Mouse (Mus musculus) gonadal fat pad, adult 2 months (tissue): ENCODE measurements around the gene Sgsh. TPM values are rescaled to one million over a fixed set of nuclear protein-coding genes. Genes with fewer than 3 reads are reported as not detected.
"Not testable (repeated sequence)": the region's sequence is repeated elsewhere in the genome, so short reads cannot be mapped to it uniquely, and the experiment has no call there.

Source experiments
- DNase-seq: peaks from one replicate; pipeline ENCODE4 v3.0.0-alpha.2; 2012; ENCODE audit warnings: low read depth
- polyA plus RNA-seq: library from polyadenylated mRNA; depleted of rRNA; stranded (reverse); fragments of >200 nt; gene quantifications from 2 replicates; pipeline ENCODE4 v1.2.3, GENCODE M21; 2012; rRNA removed

The Sgsh gene
- polyA plus RNA-seq = 33.4 and 34.8 TPM in 2 replicates

- no peak for DNase-seq
Observed at GRCm38 (mm10) chr11:119355443-119356385, at the start of gene Sgsh, which contains the start of gene Slc26a11. Gene Sgsh, minus strand, starts transcription at chr11:119355536. Gene Slc26a11, plus strand, starts transcription at chr11:119355557.

DNA sequence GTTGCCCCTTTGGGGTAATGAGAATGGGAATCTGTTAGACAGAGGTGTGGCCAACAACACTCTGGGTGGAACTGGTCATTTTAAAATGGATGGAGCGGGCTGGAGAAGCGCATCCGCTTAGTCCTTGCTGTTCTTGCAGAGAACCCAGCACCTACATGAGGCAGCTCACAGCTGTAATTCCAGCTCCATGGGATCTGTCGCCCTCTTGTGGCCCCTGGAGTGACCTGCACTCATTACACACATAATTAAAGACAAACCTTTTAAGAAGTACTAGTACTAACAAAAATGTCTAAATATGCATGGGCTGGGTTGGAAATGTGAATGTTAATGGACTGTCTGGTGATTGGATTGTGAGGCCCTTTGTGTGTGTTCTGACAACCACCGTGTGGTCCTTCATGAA is 49.3 kb upstream of the Sgsh start:
- no peak for DNase-seq

GRCm38 (mm10) chr11:119402501-119403160 is 47.3 kb upstream of the Sgsh start:
- no peak for DNase-seq

DNA sequence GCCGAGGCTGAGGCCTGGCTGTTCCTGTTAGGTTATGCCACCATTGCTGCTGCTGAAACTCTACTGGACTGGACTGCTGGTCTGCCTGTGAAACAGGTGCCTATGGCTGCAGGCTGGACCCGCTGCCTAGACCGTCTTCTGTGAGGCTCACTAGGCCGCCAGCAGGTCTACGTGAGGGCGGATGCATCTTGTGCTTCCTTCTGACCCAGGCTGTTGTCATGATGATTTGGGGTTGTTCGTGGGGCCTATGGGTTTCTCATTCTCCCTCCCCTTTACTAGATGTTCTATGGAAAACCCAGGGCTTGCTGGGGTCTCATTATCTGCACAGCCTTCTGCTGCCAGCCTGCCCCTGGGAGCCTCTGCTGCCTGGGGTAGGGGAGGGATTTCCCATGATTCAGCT is 41.1 kb upstream of the Sgsh start:
- DNase-seq = no peak

DNA sequence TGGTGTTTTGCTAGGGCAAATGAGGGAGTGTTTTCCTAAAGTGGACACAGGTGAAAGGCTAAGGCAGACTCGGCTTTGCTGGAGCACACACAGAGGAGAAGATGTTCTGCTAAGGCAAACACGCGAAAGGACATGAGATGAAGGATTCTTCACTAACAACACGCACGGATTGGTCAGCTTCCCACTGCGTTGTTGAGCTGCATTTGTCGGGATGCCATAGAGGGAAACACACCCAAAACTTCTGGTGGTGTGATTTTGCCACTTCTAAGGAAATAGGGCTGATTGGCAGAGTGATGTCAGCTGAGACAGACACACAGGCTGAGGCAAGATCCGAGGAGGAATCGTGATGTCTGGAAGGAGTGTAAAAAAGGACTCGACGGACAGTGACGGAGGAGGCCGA is 40.6 kb upstream of the Sgsh start:
- no peak for DNase-seq

- DNase-seq = no peak
Observed at GRCm38 (mm10) chr11:119395394-119395793, 40.1 kb upstream of the Sgsh start.

DNA sequence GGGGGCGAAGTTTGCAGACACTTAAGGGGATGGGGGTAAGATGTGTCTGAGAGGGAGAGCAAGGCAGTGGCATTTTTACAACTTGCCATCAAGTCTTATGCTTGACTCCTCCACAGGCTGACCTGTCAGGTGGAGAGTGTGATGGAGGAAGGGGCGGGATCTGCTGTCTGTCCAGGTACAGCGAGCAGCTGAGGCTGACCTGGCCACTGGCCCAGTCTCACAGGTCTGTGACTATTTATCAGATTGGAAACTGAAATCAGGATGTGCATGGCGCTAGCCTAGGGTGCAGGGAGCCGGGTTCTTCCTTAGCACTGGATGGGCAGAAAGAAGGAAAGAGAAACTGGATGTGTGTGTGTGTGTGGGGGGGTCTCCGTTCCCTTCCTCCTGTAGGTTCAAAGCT is 38.9 kb upstream of the Sgsh start:
- DNase-seq = no peak

GRCm38 (mm10) chr11:119393483-119393804 is 38.1 kb upstream of the Sgsh start:
- DNase-seq = no peak

DNA sequence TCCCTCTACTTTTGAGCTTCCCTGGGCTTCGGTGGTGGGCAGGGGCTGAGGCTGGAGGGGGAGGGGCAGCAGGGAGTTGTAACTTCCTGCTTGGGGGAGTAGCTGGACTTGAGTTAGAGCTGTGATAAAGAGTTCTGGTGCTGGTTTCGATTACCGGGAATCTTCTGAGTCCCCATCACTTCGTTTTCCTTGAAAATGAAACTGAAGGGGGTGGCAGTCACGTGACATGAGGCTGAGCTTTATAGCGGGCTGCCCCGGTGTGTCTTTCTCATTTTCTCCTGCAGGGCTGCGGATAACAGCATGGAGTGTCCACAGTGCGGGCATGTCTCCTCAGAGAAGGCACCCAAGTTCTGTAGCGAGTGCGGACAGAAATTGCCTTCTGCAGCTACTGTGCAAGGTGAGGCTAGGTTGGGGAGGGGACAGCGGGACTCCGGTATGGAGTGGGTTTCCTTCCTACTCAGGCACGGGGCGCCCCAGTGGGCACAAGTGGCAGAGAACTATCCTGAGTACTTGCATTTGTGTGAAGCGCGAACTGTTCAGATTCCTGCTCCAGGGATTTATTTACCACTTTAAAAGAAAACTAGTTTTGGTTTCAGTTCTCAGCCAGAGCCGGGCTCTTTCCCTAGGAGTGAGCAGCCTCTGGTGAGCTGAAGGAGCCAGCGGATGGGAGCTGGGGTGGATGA is 37.6 kb upstream of the Sgsh start, which contains the start of gene Rnf213:
Gene Rnf213, plus strand, starts transcription at position 301 of the 683 bp plus-strand sequence.
- no peak for DNase-seq

GRCm38 (mm10) chr11:119392001-119392614 is 36.8 kb upstream of the Sgsh start:
- no peak for DNase-seq

DNA sequence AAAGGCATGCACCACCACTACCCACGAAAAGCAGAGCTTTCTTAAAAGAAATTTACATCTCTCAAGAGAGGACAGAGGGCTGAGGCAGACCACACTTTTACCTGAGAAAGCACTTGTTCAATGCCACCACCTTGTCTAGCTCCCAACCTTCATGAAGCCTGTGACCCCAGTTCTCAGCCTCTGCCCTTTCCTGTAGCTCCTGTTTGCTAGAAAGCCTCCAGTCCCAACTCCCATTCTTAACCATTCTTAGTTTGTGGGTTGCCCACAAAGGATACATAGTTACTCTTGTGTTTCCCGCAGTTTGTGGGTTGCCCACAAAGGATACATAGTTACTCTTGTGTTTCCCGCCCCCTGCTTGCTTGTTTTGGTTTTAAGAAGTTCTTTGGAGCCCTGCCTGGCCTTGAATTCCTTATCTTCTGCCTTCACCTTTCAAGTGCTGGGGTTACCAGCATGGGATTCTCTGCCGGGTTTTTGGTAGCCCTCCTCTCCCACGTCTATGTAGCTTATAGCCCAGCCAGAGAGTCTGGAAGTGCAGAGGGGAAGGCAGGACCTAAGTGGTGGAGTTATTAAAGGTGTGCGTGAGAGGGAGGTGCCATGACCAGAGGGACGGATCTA is 36.2 kb upstream of the Sgsh start:
- DNase-seq = no peak

- DNase-seq = no peak
Observed at GRCm38 (mm10) chr11:119390271-119391231, 35.2 kb upstream of the Sgsh start.

DNA sequence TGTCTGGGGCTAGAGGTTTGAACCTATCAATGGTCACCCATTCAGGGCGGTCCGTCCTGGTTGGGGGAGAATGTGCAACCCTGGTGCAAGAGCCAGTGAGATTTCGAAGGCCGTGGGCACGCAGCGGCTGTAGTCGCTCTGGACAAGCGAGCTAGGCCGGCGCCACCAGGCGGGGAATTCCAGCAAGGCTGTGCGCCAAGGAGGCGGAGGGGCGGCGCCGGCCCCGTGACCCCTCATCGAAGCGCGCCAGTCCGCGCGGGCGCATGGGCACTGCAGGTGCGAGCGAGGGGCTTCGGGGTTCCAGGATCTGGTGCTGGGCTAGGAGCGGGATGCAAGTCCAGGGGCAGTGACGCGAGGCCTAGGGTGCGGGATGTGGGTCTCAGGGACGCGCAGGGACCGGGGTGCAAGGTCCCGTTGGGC is 34.5 kb upstream of the Sgsh start:
- no peak for DNase-seq

- not testable (repeated sequence) for DNase-seq
Observed at GRCm38 (mm10) chr11:119387273-119387672, 31.9 kb upstream of the Sgsh start.

GRCm38 (mm10) chr11:119386306-119386705 is 31.0 kb upstream of the Sgsh start:
- DNase-seq = no peak

DNA sequence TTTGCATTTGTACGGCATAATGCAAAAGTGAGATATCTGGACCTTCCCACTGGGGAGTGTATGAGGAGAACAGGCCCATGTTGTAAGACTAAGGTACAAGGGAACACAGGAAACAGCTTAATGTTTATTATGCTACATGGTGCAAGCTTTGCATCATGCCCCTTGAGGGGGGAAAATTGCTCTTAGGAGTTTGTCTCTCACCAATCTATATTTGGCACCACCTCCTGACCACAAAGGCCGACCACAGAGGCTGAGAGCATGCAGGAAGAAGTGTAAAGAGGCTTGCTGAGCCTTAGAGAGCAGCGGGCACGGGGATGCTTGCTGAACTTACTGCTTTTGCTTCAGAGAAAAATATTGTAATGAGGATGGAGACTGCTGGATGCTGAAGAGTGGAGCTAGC is 29.6 kb upstream of the Sgsh start:
- no peak for DNase-seq

GRCm38 (mm10) chr11:119382338-119382850 is 27.1 kb upstream of the Sgsh start:
- no peak for DNase-seq

DNA sequence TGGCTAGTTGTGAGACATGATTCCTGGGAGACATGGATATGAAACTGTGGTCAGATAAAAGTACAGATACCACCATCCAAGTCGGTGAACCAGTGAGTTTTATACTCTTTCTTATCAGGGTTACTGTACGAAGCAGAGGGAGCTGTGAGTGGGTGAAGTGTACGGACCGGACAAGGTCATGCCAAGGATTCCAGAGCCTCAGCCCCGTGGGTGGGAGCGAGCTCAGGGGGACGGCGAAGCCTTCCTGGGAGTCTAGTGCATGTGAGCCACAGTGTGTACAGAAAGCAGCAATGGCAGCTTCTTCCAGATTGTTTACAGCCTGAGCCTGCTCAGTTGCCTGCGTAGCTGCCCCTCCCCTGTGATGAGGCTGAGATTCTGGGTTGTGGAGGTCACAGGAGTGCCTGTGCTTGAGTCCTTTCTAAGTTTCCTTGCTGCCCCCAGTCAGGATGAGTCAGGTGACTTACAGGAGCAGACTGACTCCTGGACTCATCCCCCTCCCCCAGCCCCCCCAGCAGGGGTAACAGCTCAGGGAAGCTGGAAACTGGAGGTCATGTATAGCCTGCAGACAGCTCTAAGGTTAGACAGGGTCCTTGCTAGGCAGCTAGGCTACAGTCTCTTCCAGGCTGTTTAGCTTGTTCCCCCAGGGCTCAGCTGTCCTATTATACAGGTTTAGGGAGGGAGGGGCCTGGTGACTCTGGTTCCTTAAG is 26.4 kb upstream of the Sgsh start:
- no peak for DNase-seq

GRCm38 (mm10) chr11:119378551-119378950 is 23.2 kb upstream of the Sgsh start:
- DNase-seq = no peak
